Mouse (Mus musculus): Measurements from ENCODE around the gene Nol10.

GRCm38 (mm10) chr12:17388136-17388437 lies 39.8 kb downstream of the Nol10 start:
- TF ChIP-seq CTCF (conservative IDR thresholded peaks at IDR 0.05; ENCODE audit: low read length) (no peak), NANOG (IDR thresholded peaks at IDR 0.05; ENCODE audit: borderline replicate concordance, low read length) (no peak)

Data from E14TG2a.4 (cell line).